Mouse (Mus musculus): Measurements from ENCODE around the gene Wdr26. TPM values are rescaled to one million over a fixed set of nuclear protein-coding genes. Genes with fewer than 3 reads are reported as not detected.

The Wdr26 gene
- polyA plus RNA-seq, 1 experiment, result 47.0 TPM

DNA sequence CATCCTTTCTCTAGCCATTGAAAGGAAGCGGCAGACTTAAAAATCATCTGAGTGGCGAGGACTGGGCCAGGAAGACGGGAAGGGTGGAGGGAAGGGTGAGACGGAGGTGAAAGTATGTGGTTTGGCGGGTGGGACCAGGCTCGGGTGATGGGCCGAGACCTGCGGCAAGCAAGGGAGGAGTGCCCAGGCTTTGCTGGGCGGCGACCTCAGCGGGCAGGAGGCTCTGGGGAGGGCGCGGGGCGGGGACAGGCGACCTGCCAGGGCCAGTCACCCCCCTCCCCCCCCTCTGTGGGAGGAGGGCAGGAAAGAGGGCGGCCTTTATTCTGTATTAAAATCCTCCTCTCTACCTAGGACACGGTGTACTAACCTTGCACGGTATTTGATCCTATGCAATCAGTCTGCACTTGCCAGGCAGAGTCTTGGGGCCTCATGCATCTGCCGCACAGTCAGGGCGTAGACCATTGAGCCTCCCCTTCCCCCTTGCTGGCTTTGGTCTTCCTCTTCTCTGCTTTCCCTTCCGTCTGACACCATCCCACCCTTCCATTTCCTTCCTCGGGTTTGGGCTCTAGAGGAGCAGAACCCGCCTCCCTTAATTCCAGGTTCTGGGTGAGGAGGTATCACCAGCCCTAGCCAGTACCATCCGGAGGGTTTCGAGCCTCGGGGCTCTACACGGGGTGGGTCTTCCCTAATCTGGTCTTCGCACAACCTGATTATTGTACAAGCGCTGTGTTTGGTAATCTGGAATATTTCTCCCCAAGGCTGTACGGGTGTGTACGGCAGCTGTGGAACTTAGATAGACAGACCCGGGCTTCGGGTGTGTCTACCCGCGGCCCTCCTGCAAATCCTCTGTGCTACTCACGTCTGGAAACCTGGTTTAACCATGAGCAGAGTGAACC lies 45.1 kb upstream of the Wdr26 start:
- no peak overlapping the region for H3K27ac ChIP-seq (ENCODE audit: insufficient read depth, low read length)
- H3K4me1 ChIP-seq (ENCODE audit: control insufficient read depth, insufficient read depth, low read length), result peaks cover 8% of the 10 kb centered on the region
- peak overlapping the region; percentile 71 for H3K4me3 ChIP-seq (replicated peaks; ENCODE audit: insufficient read depth, low read depth, low read length)
- 32% methylated on average over 36 of the region's 36 CpGs for WGBS
- H3K27me3 ChIP-seq (ENCODE audit: control insufficient read depth, insufficient read depth, low read length), result no peaks in the 10 kb centered on the region
- TF ChIP-seq POLR2A (IDR thresholded peaks at IDR 0.05; ENCODE audit: borderline replicate concordance, insufficient read depth, low read length) (no peak), CTCF (IDR thresholded peaks at IDR 0.05; ENCODE audit: borderline replicate concordance, insufficient read depth, low read depth, low read length) (no peak)
- DNase-seq, result peak in 1 of 2 experiments; percentile 31

DNA sequence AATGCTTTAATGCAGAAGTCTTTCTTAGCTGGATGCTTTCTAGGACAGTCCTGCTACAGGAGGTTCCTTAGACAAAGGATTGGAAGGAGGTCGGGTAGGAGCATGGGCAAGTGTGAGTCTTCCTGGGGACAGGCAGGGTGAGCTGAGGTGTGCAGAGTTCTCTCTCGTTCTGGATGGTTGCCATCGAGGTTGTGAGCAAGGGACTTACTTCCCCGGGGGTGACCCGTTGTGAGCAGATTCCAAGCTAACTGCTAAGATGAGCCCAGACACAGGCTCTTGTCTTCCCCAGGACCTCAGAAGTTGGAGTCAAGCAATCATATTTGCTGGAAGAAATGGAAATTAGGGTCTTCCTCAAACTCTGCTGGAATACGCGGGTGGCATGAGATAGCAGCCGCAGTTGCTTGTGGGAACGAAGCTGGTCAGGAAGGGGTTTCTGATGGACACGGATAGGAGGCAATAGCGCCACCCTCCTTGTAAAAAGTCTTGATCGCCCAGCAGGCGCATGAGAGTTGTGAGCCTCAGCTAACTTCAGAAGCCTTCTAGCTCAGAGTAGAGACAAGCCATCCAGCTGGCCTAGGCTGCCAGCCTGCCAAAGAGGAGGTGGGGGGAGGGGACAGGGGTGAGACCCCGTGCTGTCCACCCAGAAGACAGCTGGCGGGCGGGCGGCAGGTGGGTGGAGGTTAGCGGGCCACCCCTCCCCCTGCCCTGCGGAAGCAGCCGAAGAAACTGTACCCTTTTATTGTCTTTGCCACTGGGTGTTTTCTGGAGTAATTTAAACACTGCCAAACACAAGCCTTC lies 44.3 kb upstream of the Wdr26 start:
- TF ChIP-seq POLR2A (IDR thresholded peaks at IDR 0.05; ENCODE audit: borderline replicate concordance, insufficient read depth, low read length) (no peak), CTCF (IDR thresholded peaks at IDR 0.05; ENCODE audit: borderline replicate concordance, insufficient read depth, low read depth, low read length) (no peak)
- Histone ChIP-seq H3K27ac (ENCODE audit: insufficient read depth, low read length) (no peak overlapping the region), H3K4me1 (ENCODE audit: control insufficient read depth, insufficient read depth, low read length) (peaks cover 8% of the 10 kb centered on the region), H3K27me3 (ENCODE audit: control insufficient read depth, insufficient read depth, low read length) (no peaks in the 10 kb centered on the region), H3K4me3 (replicated peaks; ENCODE audit: insufficient read depth, low read depth, low read length) (peak overlapping the region; percentile 71)
- peak; percentile 18 to 32 for DNase-seq
- WGBS, result 1% methylated on average over 20 of the region's 20 CpGs

DNA sequence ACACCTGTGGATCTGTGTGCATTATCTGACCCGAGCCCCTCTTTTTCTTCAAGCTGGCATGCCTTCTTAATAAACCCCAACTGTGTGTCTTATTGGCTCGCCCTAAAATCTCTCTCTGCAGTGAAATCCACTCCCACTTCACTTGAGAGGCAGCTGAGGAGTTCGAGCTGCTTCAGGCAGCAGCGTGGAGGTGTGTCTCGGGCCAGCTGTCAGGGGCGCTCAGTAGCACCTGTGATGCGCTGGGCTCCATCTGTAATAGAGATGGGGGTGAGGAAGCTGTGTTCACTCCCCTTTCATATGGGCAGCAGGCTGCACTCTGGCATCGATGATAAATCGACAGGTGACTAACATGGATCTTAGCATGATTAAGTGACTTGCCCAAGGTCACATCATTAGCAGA lies 43.6 kb upstream of the Wdr26 start:
- Histone ChIP-seq H3K27me3 (ENCODE audit: control insufficient read depth, insufficient read depth, low read length) (no peaks in the 10 kb centered on the region), H3K27ac (ENCODE audit: insufficient read depth, low read length) (no peak overlapping the region), H3K4me1 (ENCODE audit: control insufficient read depth, insufficient read depth, low read length) (peaks cover 8% of the 10 kb centered on the region), H3K4me3 (replicated peaks; ENCODE audit: insufficient read depth, low read depth, low read length) (no peak overlapping the region)
- no peak for DNase-seq
- no peak for TF ChIP-seq CTCF (IDR thresholded peaks at IDR 0.05; ENCODE audit: borderline replicate concordance, insufficient read depth, low read depth, low read length)
- no peak for TF ChIP-seq POLR2A (IDR thresholded peaks at IDR 0.05; ENCODE audit: borderline replicate concordance, insufficient read depth, low read length)
- WGBS, result 45% methylated on average over 9 of the region's 9 CpGs

DNA sequence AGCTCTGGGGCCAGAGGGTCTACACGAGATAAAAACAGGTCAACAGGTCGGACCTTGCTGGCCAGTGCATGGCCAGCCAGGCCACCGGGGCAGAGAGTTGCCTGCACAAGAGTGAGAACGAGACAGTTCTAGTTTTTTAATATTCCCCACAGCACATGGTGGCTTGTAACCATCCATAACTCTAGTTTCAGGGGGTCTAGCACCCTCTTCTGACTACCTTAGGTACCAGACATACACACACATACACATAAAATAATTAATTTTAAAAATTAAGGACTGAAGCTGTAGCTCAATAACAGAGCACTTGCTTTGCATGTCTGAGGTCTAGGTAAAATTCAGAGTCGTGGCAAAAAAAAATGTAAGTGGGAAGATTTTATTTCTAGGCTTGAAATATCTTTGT lies 39.8 kb upstream of the Wdr26 start:
- TF ChIP-seq CTCF (IDR thresholded peaks at IDR 0.05; ENCODE audit: borderline replicate concordance, insufficient read depth, low read depth, low read length), result no peak
- WGBS, result 81% methylated on average over 5 of the region's 5 CpGs
- peaks cover 8% of the 10 kb centered on the region for H3K4me1 ChIP-seq (ENCODE audit: control insufficient read depth, insufficient read depth, low read length)
- no peak for DNase-seq
- H3K27ac ChIP-seq (ENCODE audit: insufficient read depth, low read length), result no peak overlapping the region
- no peaks in the 10 kb centered on the region for H3K27me3 ChIP-seq (ENCODE audit: control insufficient read depth, insufficient read depth, low read length)
- H3K4me3 ChIP-seq (replicated peaks; ENCODE audit: insufficient read depth, low read depth, low read length), result no peak overlapping the region

DNA sequence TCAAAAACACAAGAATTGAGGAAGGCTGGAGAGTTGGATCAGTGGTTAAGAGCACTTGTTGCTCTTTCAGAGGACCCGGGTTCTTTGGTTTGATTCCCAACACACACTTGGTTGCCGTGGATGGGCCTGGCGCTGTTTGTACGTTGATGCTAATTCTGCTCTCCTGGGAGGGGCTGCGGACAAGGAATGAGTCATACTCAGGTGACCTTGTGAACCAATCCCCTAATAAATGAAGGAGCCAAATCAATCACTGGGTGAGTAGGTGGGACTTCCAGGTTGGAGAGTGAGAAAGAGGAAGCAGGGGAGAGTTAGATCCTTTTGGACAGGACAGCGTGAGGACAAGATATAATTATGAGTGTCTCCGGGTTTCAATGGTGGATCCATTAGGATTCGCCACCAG lies 39.2 kb upstream of the Wdr26 start:
- no peak for DNase-seq
- Histone ChIP-seq H3K27me3 (ENCODE audit: control insufficient read depth, insufficient read depth, low read length) (no peaks in the 10 kb centered on the region), H3K4me3 (replicated peaks; ENCODE audit: insufficient read depth, low read depth, low read length) (no peak overlapping the region), H3K27ac (ENCODE audit: insufficient read depth, low read length) (no peak overlapping the region), H3K4me1 (ENCODE audit: control insufficient read depth, insufficient read depth, low read length) (peaks cover 4% of the 10 kb centered on the region)
- 94% methylated on average over 8 of the region's 8 CpGs for WGBS
- TF ChIP-seq POLR2A (IDR thresholded peaks at IDR 0.05; ENCODE audit: borderline replicate concordance, insufficient read depth, low read length), result no peak
- no peak for TF ChIP-seq CTCF (IDR thresholded peaks at IDR 0.05; ENCODE audit: borderline replicate concordance, insufficient read depth, low read depth, low read length)

DNA sequence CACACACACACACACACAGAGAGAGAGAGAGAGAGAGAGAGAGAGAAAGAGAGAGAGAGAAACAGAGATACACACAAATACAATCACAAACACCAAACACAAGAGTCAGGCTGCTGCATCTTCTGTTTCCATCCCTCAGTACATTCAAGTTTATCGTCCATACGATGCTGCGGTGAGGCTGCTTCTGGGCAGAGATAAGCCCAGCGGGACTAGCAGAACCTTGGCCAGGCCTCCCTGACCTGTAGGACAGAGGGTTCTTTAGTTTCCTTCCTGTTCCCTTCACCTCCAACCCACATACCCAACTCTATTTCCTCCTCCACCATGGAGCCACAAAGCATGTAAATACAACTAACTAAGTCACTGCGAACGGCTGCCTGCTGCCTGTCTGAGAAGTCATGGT lies 37.7 kb upstream of the Wdr26 start:
- H3K27me3 ChIP-seq (ENCODE audit: control insufficient read depth, insufficient read depth, low read length), result no peaks in the 10 kb centered on the region
- TF ChIP-seq CTCF (IDR thresholded peaks at IDR 0.05; ENCODE audit: borderline replicate concordance, insufficient read depth, low read depth, low read length) (no peak), POLR2A (IDR thresholded peaks at IDR 0.05; ENCODE audit: borderline replicate concordance, insufficient read depth, low read length) (no peak)
- DNase-seq, result no peak
- H3K4me3 ChIP-seq (replicated peaks; ENCODE audit: insufficient read depth, low read depth, low read length), result no peak overlapping the region
- no peak overlapping the region for H3K27ac ChIP-seq (ENCODE audit: insufficient read depth, low read length)
- H3K4me1 ChIP-seq (ENCODE audit: control insufficient read depth, insufficient read depth, low read length), result no peaks in the 10 kb centered on the region
- WGBS, result 90% methylated on average over 6 of the region's 6 CpGs

DNA sequence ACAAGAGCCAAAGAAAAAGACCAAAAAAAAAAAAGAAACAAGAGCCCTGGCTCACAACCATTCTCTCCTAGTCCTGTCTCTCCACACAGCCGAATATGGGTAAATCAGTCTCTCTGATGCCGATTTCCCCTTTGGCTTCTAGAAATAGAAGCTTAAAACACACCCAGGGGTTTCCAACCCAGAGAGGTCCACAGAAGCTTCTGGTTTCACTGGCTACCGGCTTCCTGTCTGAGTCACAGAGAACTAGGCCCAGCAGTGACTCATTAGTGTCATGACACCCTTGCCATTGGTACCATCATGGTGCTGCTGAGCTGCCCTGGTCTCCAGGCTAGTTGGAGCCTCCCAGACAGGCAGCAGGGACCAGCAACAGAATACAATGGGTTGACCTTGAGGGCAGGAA lies 35.4 kb upstream of the Wdr26 start:
- no peak overlapping the region for H3K27ac ChIP-seq (ENCODE audit: insufficient read depth, low read length)
- H3K4me3 ChIP-seq (replicated peaks; ENCODE audit: insufficient read depth, low read depth, low read length), result no peak overlapping the region
- no peaks in the 10 kb centered on the region for H3K27me3 ChIP-seq (ENCODE audit: control insufficient read depth, insufficient read depth, low read length)
- H3K4me1 ChIP-seq (ENCODE audit: control insufficient read depth, insufficient read depth, low read length), result no peaks in the 10 kb centered on the region
- 91% methylated on average over 3 of the region's 3 CpGs for WGBS
- TF ChIP-seq CTCF (IDR thresholded peaks at IDR 0.05; ENCODE audit: borderline replicate concordance, insufficient read depth, low read depth, low read length), result no peak
- TF ChIP-seq POLR2A (IDR thresholded peaks at IDR 0.05; ENCODE audit: borderline replicate concordance, insufficient read depth, low read length), result no peak
- no peak for DNase-seq
